Mouse (Mus musculus): ENCODE data around the gene Gsta1. TPM values are rescaled to one million over a fixed set of nuclear protein-coding genes. Genes with fewer than 3 reads are reported as not detected.
"Not testable (repeated sequence)": the region's sequence is repeated elsewhere in the genome, so short reads cannot be mapped to it uniquely, and the experiment has no call there.

Gsta1 gene
- not detected in 2 replicates for polyA plus RNA-seq (2016; fragmentation: Nextera tagmentation; extraction: Ambion mirVana)

GRCm38 (mm10) chr9:78230461-78230860 lies at the start of gene Gsta1:
TSS of gene Gsta1 (plus strand) at chr9:78230656.
- H3K36me3 ChIP-seq; H3K27ac ChIP-seq; ATAC-seq (ENCODE audit: low FRiP score); H3K4me1 ChIP-seq; H3K9me3 ChIP-seq (replicated peaks); H3K4me2 ChIP-seq (replicated peaks); H3K27me3 ChIP-seq; H3K9ac ChIP-seq; H3K4me3 ChIP-seq: not testable (repeated sequence)
- 76% methylated on average over 3 of the region's 3 CpGs for WGBS

- H3K4me1 ChIP-seq; H3K4me2 ChIP-seq (replicated peaks); H3K4me3 ChIP-seq; ATAC-seq (ENCODE audit: low FRiP score); H3K27me3 ChIP-seq; H3K9ac ChIP-seq; H3K36me3 ChIP-seq; H3K27ac ChIP-seq; H3K9me3 ChIP-seq (replicated peaks): not testable (repeated sequence)
- WGBS, result 94% methylated on average over 4 of the region's 7 CpGs
Observed at GRCm38 (mm10) chr9:78182474-78182873, 48.0 kb upstream of the Gsta1 start, which contains the start of gene Gsta4. TSS of gene Gsta4 (plus strand) at chr9:78182774.

GRCm38 (mm10) chr9:78185686-78186085 lies 44.8 kb upstream of the Gsta1 start:
- Histone ChIP-seq H3K4me1 (peaks cover 3% of the 10 kb centered on the region; the same call in 1 of the 2 replicates), H3K4me3 (no peak overlapping the region), H3K27me3 (peaks cover 4% of the 10 kb centered on the region; the same call in 1 of the 2 replicates), H3K4me2 (replicated peaks) (no peak overlapping the region), H3K9me3 (replicated peaks) (no peaks in the 10 kb centered on the region), H3K27ac (no peak overlapping the region), H3K36me3 (no peaks in the 10 kb centered on the region), H3K9ac (no peak overlapping the region)
- no peak for ATAC-seq (ENCODE audit: low FRiP score)
- WGBS, result 85% methylated on average over 9 of the region's 9 CpGs

GRCm38 (mm10) chr9:78188910-78189309 lies 41.5 kb upstream of the Gsta1 start:
- no peaks in the 10 kb centered on the region for H3K9me3 ChIP-seq (replicated peaks)
- H3K4me2 ChIP-seq (replicated peaks), result no peak overlapping the region
- no peak overlapping the region for H3K27ac ChIP-seq
- H3K27me3 ChIP-seq, result peaks cover 6% of the 10 kb centered on the region; the same call in 1 of the 2 replicates
- H3K36me3 ChIP-seq, result no peaks in the 10 kb centered on the region
- 85% methylated on average over 8 of the region's 8 CpGs for WGBS
- no peak overlapping the region for H3K4me3 ChIP-seq
- no peak for ATAC-seq (ENCODE audit: low FRiP score)
- peaks cover 19% of the 10 kb centered on the region for H3K4me1 ChIP-seq
- H3K9ac ChIP-seq, result no peak overlapping the region

GRCm38 (mm10) chr9:78190651-78191634 lies 39.5 kb upstream of the Gsta1 start:
- ATAC-seq (ENCODE audit: low FRiP score), result no peak
- H3K4me3 ChIP-seq, result peak overlapping the region; percentile 33
- no peaks in the 10 kb centered on the region for H3K9me3 ChIP-seq (replicated peaks)
- WGBS, result 1% methylated on average over 19 of the region's 19 CpGs
- no peaks in the 10 kb centered on the region for H3K36me3 ChIP-seq
- 0 out of 2 replicates have a peak overlapping the region, but pooled peaks have one; percentile 8 for H3K9ac ChIP-seq
- peaks cover 19% of the 10 kb centered on the region for H3K4me1 ChIP-seq
- H3K27ac ChIP-seq, result no peak overlapping the region
- H3K4me2 ChIP-seq (replicated peaks), result peak overlapping the region; percentile 55
- H3K27me3 ChIP-seq, result peaks cover 6% of the 10 kb centered on the region; the same call in 1 of the 2 replicates

GRCm38 (mm10) chr9:78191736-78192135 lies 38.7 kb upstream of the Gsta1 start:
- peak overlapping the region; percentile 55 for H3K4me2 ChIP-seq (replicated peaks)
- H3K36me3 ChIP-seq, result no peaks in the 10 kb centered on the region
- ATAC-seq (ENCODE audit: low FRiP score), result 0 out of 2 replicates have a peak, but pooled peaks have one; percentile 26
- H3K4me1 ChIP-seq, result peaks cover 19% of the 10 kb centered on the region
- H3K27me3 ChIP-seq, result peaks cover 6% of the 10 kb centered on the region; the same call in 1 of the 2 replicates
- H3K9ac ChIP-seq, result no peak overlapping the region
- WGBS, result 1% methylated on average over 18 of the region's 18 CpGs
- H3K9me3 ChIP-seq (replicated peaks), result no peaks in the 10 kb centered on the region
- no peak overlapping the region for H3K27ac ChIP-seq
- peak overlapping the region; percentile 33 for H3K4me3 ChIP-seq

GRCm38 (mm10) chr9:78193902-78194597 lies 36.4 kb upstream of the Gsta1 start:
- WGBS, result 57% methylated on average over 9 of the region's 9 CpGs
- H3K27me3 ChIP-seq, result peaks cover 6% of the 10 kb centered on the region; the same call in 1 of the 2 replicates
- no peak overlapping the region for H3K4me3 ChIP-seq
- peaks cover 19% of the 10 kb centered on the region for H3K4me1 ChIP-seq
- H3K4me2 ChIP-seq (replicated peaks), result no peak overlapping the region
- peak; percentile 47; the same call in 1 of the 2 replicates for ATAC-seq (ENCODE audit: low FRiP score)
- no peak overlapping the region for H3K27ac ChIP-seq
- no peak overlapping the region for H3K9ac ChIP-seq
- H3K36me3 ChIP-seq, result no peaks in the 10 kb centered on the region
- no peaks in the 10 kb centered on the region for H3K9me3 ChIP-seq (replicated peaks)

- Histone ChIP-seq H3K27ac (no peak overlapping the region), H3K27me3 (peaks cover 6% of the 10 kb centered on the region; the same call in 1 of the 2 replicates), H3K36me3 (no peaks in the 10 kb centered on the region), H3K4me3 (no peak overlapping the region), H3K4me2 (replicated peaks) (no peak overlapping the region), H3K9ac (no peak overlapping the region), H3K9me3 (replicated peaks) (no peaks in the 10 kb centered on the region), H3K4me1 (peaks cover 19% of the 10 kb centered on the region)
- WGBS, result 88% methylated on average over 11 of the region's 11 CpGs
- no peak for ATAC-seq (ENCODE audit: low FRiP score)
Observed at GRCm38 (mm10) chr9:78195034-78195433, 35.4 kb upstream of the Gsta1 start.

GRCm38 (mm10) chr9:78197801-78198200 lies 32.7 kb upstream of the Gsta1 start:
- no peaks in the 10 kb centered on the region for H3K9me3 ChIP-seq (replicated peaks)
- no peak overlapping the region for H3K4me3 ChIP-seq
- no peak overlapping the region for H3K4me2 ChIP-seq (replicated peaks)
- H3K27ac ChIP-seq, result no peak overlapping the region
- H3K9ac ChIP-seq, result no peak overlapping the region
- 95% methylated on average over 9 of the region's 9 CpGs for WGBS
- no peaks in the 10 kb centered on the region for H3K36me3 ChIP-seq
- H3K4me1 ChIP-seq, result no peaks in the 10 kb centered on the region
- no peaks in the 10 kb centered on the region for H3K27me3 ChIP-seq
- ATAC-seq (ENCODE audit: low FRiP score), result no peak

- Histone ChIP-seq H3K4me1 (no peaks in the 10 kb centered on the region), H3K4me3 (no peak overlapping the region), H3K4me2 (replicated peaks) (no peak overlapping the region), H3K27ac (no peak overlapping the region), H3K36me3 (no peaks in the 10 kb centered on the region), H3K9me3 (replicated peaks) (no peaks in the 10 kb centered on the region), H3K9ac (no peak overlapping the region), H3K27me3 (no peaks in the 10 kb centered on the region)
- WGBS, result 90% methylated on average over 6 of the region's 6 CpGs
- ATAC-seq (ENCODE audit: low FRiP score), result no peak
Observed at GRCm38 (mm10) chr9:78204194-78204593, 26.3 kb upstream of the Gsta1 start.

GRCm38 (mm10) chr9:78208956-78209355 lies 21.5 kb upstream of the Gsta1 start:
- Histone ChIP-seq H3K4me1 (no peaks in the 10 kb centered on the region), H3K27ac (no peak overlapping the region), H3K9ac (no peak overlapping the region), H3K9me3 (replicated peaks) (no peaks in the 10 kb centered on the region), H3K36me3 (no peaks in the 10 kb centered on the region), H3K27me3 (no peaks in the 10 kb centered on the region), H3K4me3 (no peak overlapping the region), H3K4me2 (replicated peaks) (no peak overlapping the region)
- 75% methylated on average over 4 of the region's 4 CpGs for WGBS
- no peak for ATAC-seq (ENCODE audit: low FRiP score)

GRCm38 (mm10) chr9:78210079-78210478 lies 20.4 kb upstream of the Gsta1 start:
- ATAC-seq (ENCODE audit: low FRiP score), result no peak
- no peak overlapping the region for H3K4me2 ChIP-seq (replicated peaks)
- 93% methylated on average over 3 of the region's 3 CpGs for WGBS

More at GRCm38 (mm10) chr9:78210079-78210478, 20.4 kb upstream of the Gsta1 start:
- Histone ChIP-seq H3K36me3 (no peaks in the 10 kb centered on the region), H3K9ac (no peak overlapping the region), H3K27ac (no peak overlapping the region), H3K4me3 (no peak overlapping the region), H3K4me1 (no peaks in the 10 kb centered on the region), H3K27me3 (no peaks in the 10 kb centered on the region), H3K9me3 (replicated peaks) (no peaks in the 10 kb centered on the region)

Data from hindbrain, embryonic 12.5 days (tissue).